Mouse (Mus musculus): ENCODE measurements at regions not wholly inside any gene's neighbourhood (a gene's known extent, or its start where the extent isn't known, plus 50 kb on each side); places are given as distances from the start of the nearest gene placed in this dataset.
"Not testable (repeated sequence)": the region's sequence is repeated elsewhere in the genome, so short reads cannot be mapped to it uniquely, and the experiment has no call there.

- H3K4me2 ChIP-seq (ENCODE audit: low read depth, low read length), result no peak overlapping the region
- no peaks in the 10 kb centered on the region for H3K36me3 ChIP-seq (ENCODE audit: control insufficient read depth, insufficient read depth, low read length)
- WGBS, result 61% methylated on average over 10 of the region's 10 CpGs
- no peak overlapping the region for H3K9ac ChIP-seq (ENCODE audit: low read depth, low read length)
- no peaks in the 10 kb centered on the region for H3K9me3 ChIP-seq (ENCODE audit: control insufficient read depth, low read length)
- H3K27me3 ChIP-seq (replicated peaks; ENCODE audit: control insufficient read depth, insufficient read depth, low read length), result no peaks in the 10 kb centered on the region
- ATAC-seq (ENCODE audit: low read depth) (no peak), DNase-seq (ENCODE audit: low spot score) (no peak)
- H3K4me1 ChIP-seq (ENCODE audit: control insufficient read depth, insufficient read depth, low read length), result peaks cover 4% of the 10 kb centered on the region; the same call in 1 of the 2 replicates
- H3K27ac ChIP-seq (replicated peaks; ENCODE audit: low read depth, low read length), result no peak overlapping the region
- H3K4me3 ChIP-seq (ENCODE audit: low read depth, low read length), result no peak overlapping the region
Observed at GRCm38 (mm10) chr1:164999515-164999914, 64.2 kb upstream of the Xcl1 start.

- H3K27me3 ChIP-seq (replicated peaks; ENCODE audit: control insufficient read depth, insufficient read depth, low read length), result no peaks in the 10 kb centered on the region
- H3K9ac ChIP-seq (ENCODE audit: low read depth, low read length), result no peak overlapping the region
- H3K4me3 ChIP-seq (ENCODE audit: low read depth, low read length), result no peak overlapping the region
- no peak overlapping the region for H3K4me2 ChIP-seq (ENCODE audit: low read depth, low read length)
- ATAC-seq (ENCODE audit: low read depth) (no peak; the same call in 1 of the 2 replicates), DNase-seq (ENCODE audit: low spot score) (peak; percentile 60)
- WGBS, result 64% methylated on average over 3 of the region's 3 CpGs
- no peaks in the 10 kb centered on the region for H3K9me3 ChIP-seq (ENCODE audit: control insufficient read depth, low read length)
- no peaks in the 10 kb centered on the region for H3K36me3 ChIP-seq (ENCODE audit: control insufficient read depth, insufficient read depth, low read length)
- peak overlapping the region; percentile 52 for H3K27ac ChIP-seq (replicated peaks; ENCODE audit: low read depth, low read length)
- peaks cover 9% of the 10 kb centered on the region; the same call in 1 of the 2 replicates for H3K4me1 ChIP-seq (ENCODE audit: control insufficient read depth, insufficient read depth, low read length)
Observed at GRCm38 (mm10) chr1:164998621-164999020, 63.3 kb upstream of the Xcl1 start.

GRCm38 (mm10) chr1:164997660-164998059 lies 62.3 kb upstream of the Xcl1 start:
- DNase-seq (ENCODE audit: low spot score) (peak; percentile 67), ATAC-seq (ENCODE audit: low read depth) (no peak)
- H3K27ac ChIP-seq (replicated peaks; ENCODE audit: low read depth, low read length), result no peak overlapping the region
- peaks cover 11% of the 10 kb centered on the region; the same call in 1 of the 2 replicates for H3K4me1 ChIP-seq (ENCODE audit: control insufficient read depth, insufficient read depth, low read length)
- H3K4me2 ChIP-seq (ENCODE audit: low read depth, low read length), result no peak overlapping the region
- no peaks in the 10 kb centered on the region for H3K9me3 ChIP-seq (ENCODE audit: control insufficient read depth, low read length)
- no peak overlapping the region for H3K4me3 ChIP-seq (ENCODE audit: low read depth, low read length)
- H3K9ac ChIP-seq (ENCODE audit: low read depth, low read length), result no peak overlapping the region
- no peaks in the 10 kb centered on the region for H3K27me3 ChIP-seq (replicated peaks; ENCODE audit: control insufficient read depth, insufficient read depth, low read length)
- 37% methylated on average over 5 of the region's 5 CpGs for WGBS
- no peaks in the 10 kb centered on the region for H3K36me3 ChIP-seq (ENCODE audit: control insufficient read depth, insufficient read depth, low read length)

GRCm38 (mm10) chr1:164994247-164994660 lies 58.9 kb upstream of the Xcl1 start:
- H3K4me1 ChIP-seq (ENCODE audit: control insufficient read depth, insufficient read depth, low read length), result peaks cover 11% of the 10 kb centered on the region; the same call in 1 of the 2 replicates
- no peak overlapping the region for H3K4me3 ChIP-seq (ENCODE audit: low read depth, low read length)
- 21% methylated on average over 6 of the region's 6 CpGs for WGBS
- H3K4me2 ChIP-seq (ENCODE audit: low read depth, low read length), result no peak overlapping the region
- no peaks in the 10 kb centered on the region for H3K27me3 ChIP-seq (replicated peaks; ENCODE audit: control insufficient read depth, insufficient read depth, low read length)
- no peaks in the 10 kb centered on the region for H3K36me3 ChIP-seq (ENCODE audit: control insufficient read depth, insufficient read depth, low read length)
- no peaks in the 10 kb centered on the region for H3K9me3 ChIP-seq (ENCODE audit: control insufficient read depth, low read length)
- H3K9ac ChIP-seq (ENCODE audit: low read depth, low read length), result no peak overlapping the region
- peak; percentile 51 for DNase-seq (ENCODE audit: low spot score)
- H3K27ac ChIP-seq (replicated peaks; ENCODE audit: low read depth, low read length), result no peak overlapping the region
- peak; percentile 50; the same call in 1 of the 2 replicates for ATAC-seq (ENCODE audit: low read depth)

GRCm38 (mm10) chr1:164993175-164993875 lies 58.0 kb upstream of the Xcl1 start:
- not testable (repeated sequence) for H3K9me3 ChIP-seq (ENCODE audit: control insufficient read depth, low read length); H3K27ac ChIP-seq (replicated peaks; ENCODE audit: low read depth, low read length); H3K4me1 ChIP-seq (ENCODE audit: control insufficient read depth, insufficient read depth, low read length); H3K4me2 ChIP-seq (ENCODE audit: low read depth, low read length); H3K9ac ChIP-seq (ENCODE audit: low read depth, low read length); ATAC-seq (ENCODE audit: low read depth); H3K36me3 ChIP-seq (ENCODE audit: control insufficient read depth, insufficient read depth, low read length); H3K27me3 ChIP-seq (replicated peaks; ENCODE audit: control insufficient read depth, insufficient read depth, low read length); H3K4me3 ChIP-seq (ENCODE audit: low read depth, low read length)
- DNase-seq (ENCODE audit: low spot score), result peak; percentile 59

GRCm38 (mm10) chr1:164988982-164989381 lies 53.7 kb upstream of the Xcl1 start:
- no peaks in the 10 kb centered on the region for H3K27me3 ChIP-seq (replicated peaks; ENCODE audit: control insufficient read depth, insufficient read depth, low read length)
- H3K4me3 ChIP-seq (ENCODE audit: low read depth, low read length), result no peak overlapping the region
- H3K9me3 ChIP-seq (ENCODE audit: control insufficient read depth, low read length), result no peaks in the 10 kb centered on the region
- no peak overlapping the region for H3K4me2 ChIP-seq (ENCODE audit: low read depth, low read length)
- DNase-seq (ENCODE audit: low spot score) (peak; percentile 68), ATAC-seq (ENCODE audit: low read depth) (no peak)
- no peak overlapping the region for H3K27ac ChIP-seq (replicated peaks; ENCODE audit: low read depth, low read length)
- 46% methylated on average over 1 of the region's 1 CpGs for WGBS
- H3K36me3 ChIP-seq (ENCODE audit: control insufficient read depth, insufficient read depth, low read length), result no peaks in the 10 kb centered on the region
- H3K4me1 ChIP-seq (ENCODE audit: control insufficient read depth, insufficient read depth, low read length), result 0 out of 2 replicates have a peak, but pooled peaks cover 3% of the 10 kb centered on the region
- H3K9ac ChIP-seq (ENCODE audit: low read depth, low read length), result no peak overlapping the region

- Histone ChIP-seq H3K4me3 (ENCODE audit: low read depth, low read length) (no peak overlapping the region), H3K4me1 (ENCODE audit: control insufficient read depth, insufficient read depth, low read length) (no peaks in the 10 kb centered on the region), H3K27ac (replicated peaks; ENCODE audit: low read depth, low read length) (no peak overlapping the region), H3K9ac (ENCODE audit: low read depth, low read length) (no peak overlapping the region), H3K36me3 (ENCODE audit: control insufficient read depth, insufficient read depth, low read length) (no peaks in the 10 kb centered on the region), H3K4me2 (ENCODE audit: low read depth, low read length) (no peak overlapping the region), H3K9me3 (ENCODE audit: control insufficient read depth, low read length) (no peaks in the 10 kb centered on the region), H3K27me3 (replicated peaks; ENCODE audit: control insufficient read depth, insufficient read depth, low read length) (no peaks in the 10 kb centered on the region)
- no peak for DNase-seq (ENCODE audit: low spot score)
- WGBS, result 63% methylated on average over 3 of the region's 3 CpGs
- ATAC-seq (ENCODE audit: low read depth), result no peak
Observed at GRCm38 (mm10) chr1:164988191-164988590, 52.9 kb upstream of the Xcl1 start.

GRCm38 (mm10) chr1:164985521-164985920 lies 50.2 kb upstream of the Xcl1 start:
- ATAC-seq (ENCODE audit: low read depth); H3K27me3 ChIP-seq (replicated peaks; ENCODE audit: control insufficient read depth, insufficient read depth, low read length); H3K36me3 ChIP-seq (ENCODE audit: control insufficient read depth, insufficient read depth, low read length); DNase-seq (ENCODE audit: low spot score); H3K4me1 ChIP-seq (ENCODE audit: control insufficient read depth, insufficient read depth, low read length); H3K9me3 ChIP-seq (ENCODE audit: control insufficient read depth, low read length); H3K4me3 ChIP-seq (ENCODE audit: low read depth, low read length); H3K27ac ChIP-seq (replicated peaks; ENCODE audit: low read depth, low read length); H3K9ac ChIP-seq (ENCODE audit: low read depth, low read length); H3K4me2 ChIP-seq (ENCODE audit: low read depth, low read length): not testable (repeated sequence)
- WGBS, result 98% methylated on average over 21 of the region's 21 CpGs
